Mouse (Mus musculus) heart, postnatal 0 days (tissue): ENCODE results near the gene Itpr1. TPM values are rescaled to one million over a fixed set of nuclear protein-coding genes. Genes with fewer than 3 reads are reported as not detected.
"Not testable (repeated sequence)": the region's sequence is repeated elsewhere in the genome, so short reads cannot be mapped to it uniquely, and the experiment has no call there.

ENCODE experiments used
- ATAC-seq: fragments of 200-750 bp; cut with Nextera tagmentation; 2 replicates; pipeline ENCODE4 v1.8.0; 2017; ENCODE audit warnings: low read depth, moderate number of reproducible peaks, moderate library complexity; ENCODE audit not compliant: insufficient read depth
- DNase-seq: peaks from one replicate; pipeline ENCODE4 v3.0.0-alpha.2; 2016; ENCODE audit warnings: low spot score
- H3K27ac ChIP-seq: fragments of 300-500 bp; sonication (generic); 2 replicates; pipeline ENCODE4 v1.5.1; 2014; ENCODE audit warnings: low read depth, mild to moderate bottlenecking
- H3K27me3 ChIP-seq: fragments of 300-500 bp; sonication (generic); 2 replicates; pipeline ENCODE4 v1.6.1; 2014; ENCODE audit warnings: low read length, mixed read lengths; ENCODE audit not compliant: control insufficient read depth, insufficient read depth
- H3K36me3 ChIP-seq: fragments of 300-500 bp; sonication (generic); replicated peaks from 2 replicates; pipeline ENCODE4 v1.6.1; 2014; ENCODE audit warnings: low read length, mixed read lengths; ENCODE audit not compliant: control insufficient read depth, insufficient read depth
- H3K4me1 ChIP-seq: fragments of 300-500 bp; sonication (generic); 2 replicates; pipeline ENCODE4 v1.6.1; 2014; ENCODE audit warnings: antibody characterized with exemption; ENCODE audit not compliant: control insufficient read depth, insufficient read depth
- H3K4me2 ChIP-seq: fragments of 300-500 bp; sonication (generic); 2 replicates; pipeline ENCODE4 v1.6.1; 2014; ENCODE audit warnings: low read depth, mild to moderate bottlenecking, low read length, moderate library complexity
- H3K4me3 ChIP-seq: fragments of 300-500 bp; sonication (generic); 2 replicates; pipeline ENCODE4 v1.5.1; 2014; ENCODE audit warnings: low read depth, low read length
- H3K9ac ChIP-seq: fragments of 300-500 bp; sonication (generic); replicated peaks from 2 replicates; pipeline ENCODE4 v1.6.1; 2014; ENCODE audit warnings: low read depth, low read length, mixed read lengths
- H3K9me3 ChIP-seq: fragments of 300-500 bp; sonication (generic); replicated peaks from 2 replicates; pipeline ENCODE4 v1.6.1; 2016; ENCODE audit warnings: low read length; ENCODE audit not compliant: control insufficient read depth
- CTCF ChIP-seq: IDR thresholded peaks from 2 replicates; pipeline ENCODE4 v1.5.1; 2016; ENCODE audit warnings: antibody characterized with exemption, control low read depth, low read depth
- EP300 ChIP-seq: IDR thresholded peaks from 2 replicates; pipeline ENCODE4 v1.6.1; 2016; ENCODE audit warnings: antibody characterized with exemption, low read depth
- WGBS: fragments of 180-500 bp; shearing (Covaris S2); extraction: QIAGEN DNeasy Blood & Tissue Kit; methylation state at CpG from one replicate; pipeline ENCODE4 v1.1.7; 2014; 5-methylcytosine and 5-hydroxymethylcytosine counted together
- polyA plus RNA-seq: library from polyadenylated mRNA; unstranded; fragments of >200 nt; fragmentation: Nextera tagmentation; extraction: Ambion mirVana; gene quantifications from 2 replicates; pipeline ENCODE4 v1.2.1, GENCODE M21; 2015
- total RNA-seq: library from RNA; depleted of rRNA; stranded (reverse); fragments of >200 nt; gene quantifications from 2 replicates; pipeline ENCODE4 v1.2.3, GENCODE M21; 2014; ENCODE audit warnings: low replicate concordance

The Itpr1 gene
- total and polyA plus RNA-seq, 2 experiments from 2014 or later: 7.1 to 22.2 TPM

GRCm38 (mm10) chr6:108554878-108555277 lies 342.0 kb downstream of the Itpr1 start:
- Histone ChIP-seq H3K36me3 (peaks cover 27% of the 10 kb centered on the region), H3K4me2 (no peak overlapping the region), H3K4me1 (no peaks in the 10 kb centered on the region), H3K4me3 (no peak overlapping the region), H3K27ac (no peak overlapping the region), H3K27me3 (no peaks in the 10 kb centered on the region), H3K9ac (no peak overlapping the region), H3K9me3 (no peaks in the 10 kb centered on the region)
- no peak for DNase-seq
- TF ChIP-seq CTCF: no peak
- TF ChIP-seq EP300: no peak
- 74% methylated on average over 5 of the region's 5 CpGs for WGBS
- ATAC-seq: no peak

- no peak overlapping the region for H3K4me2 ChIP-seq
- TF ChIP-seq EP300 (no peak), CTCF (no peak)
- peaks cover 6% of the 10 kb centered on the region; the same call in 1 of the 2 replicates for H3K36me3 ChIP-seq
- H3K4me1 ChIP-seq: no peaks in the 10 kb centered on the region
- H3K9ac ChIP-seq: no peak overlapping the region
- H3K27ac ChIP-seq: no peak overlapping the region
- H3K4me3 ChIP-seq: no peak overlapping the region
- no peak for ATAC-seq
- no peaks in the 10 kb centered on the region for H3K27me3 ChIP-seq
- no peaks in the 10 kb centered on the region for H3K9me3 ChIP-seq
- 93% methylated on average over 4 of the region's 4 CpGs for whole genome bisulfite sequencing
- DNase-seq: no peak
These were observed 344.9 kb downstream of the Itpr1 start for GRCm38 (mm10) chr6:108557576-108558322.

- H3K27me3 ChIP-seq, H3K4me2 ChIP-seq, H3K9me3 ChIP-seq, H3K27ac ChIP-seq, H3K4me1 ChIP-seq, H3K36me3 ChIP-seq, DNase-seq, H3K4me3 ChIP-seq, H3K9ac ChIP-seq, ATAC-seq: not testable (repeated sequence)
- 82% methylated on average over 4 of the region's 4 CpGs for WGBS
These were observed 346.3 kb downstream of the Itpr1 start for GRCm38 (mm10) chr6:108559226-108559625.

- H3K27ac ChIP-seq: no peak overlapping the region
These were observed 350.1 kb downstream of the Itpr1 start for GRCm38 (mm10) chr6:108562971-108563370.

GRCm38 (mm10) chr6:108565447-108565846 lies 352.6 kb downstream of the Itpr1 start:
- not testable (repeated sequence) for H3K9me3 ChIP-seq, H3K36me3 ChIP-seq, ATAC-seq, DNase-seq, H3K4me1 ChIP-seq, H3K4me3 ChIP-seq, H3K4me2 ChIP-seq, H3K27ac ChIP-seq, H3K9ac ChIP-seq, H3K27me3 ChIP-seq
- 74% methylated on average over 18 of the region's 18 CpGs for WGBS

More at GRCm38 (mm10) chr6:108562971-108563370, 350.1 kb downstream of the Itpr1 start:
- H3K4me2 ChIP-seq: no peak overlapping the region
- 89% methylated on average over 2 of the region's 2 CpGs for WGBS
- H3K4me3 ChIP-seq: no peak overlapping the region
- no peaks in the 10 kb centered on the region for H3K9me3 ChIP-seq
- no peaks in the 10 kb centered on the region for H3K27me3 ChIP-seq
- ATAC-seq: no peak
- TF ChIP-seq EP300: no peak
- H3K9ac ChIP-seq: no peak overlapping the region
- no peaks in the 10 kb centered on the region for H3K4me1 ChIP-seq
- DNase-seq: no peak
- H3K36me3 ChIP-seq: no peaks in the 10 kb centered on the region

GRCm38 (mm10) chr6:108566549-108566948 lies 353.7 kb downstream of the Itpr1 start:
- TF ChIP-seq EP300 (no peak), CTCF (no peak)
- no peaks in the 10 kb centered on the region for H3K27me3 ChIP-seq
- no peak overlapping the region for H3K4me2 ChIP-seq
- no peak for DNase-seq
- no peak overlapping the region for H3K27ac ChIP-seq
- H3K9me3 ChIP-seq: no peaks in the 10 kb centered on the region
- H3K9ac ChIP-seq: no peak overlapping the region
- H3K4me3 ChIP-seq: no peak overlapping the region
- ATAC-seq: no peak
- no peaks in the 10 kb centered on the region for H3K36me3 ChIP-seq
- peaks cover 8% of the 10 kb centered on the region for H3K4me1 ChIP-seq
